Mouse (Mus musculus) myocyte (in vitro differentiated cells): ENCODE results near the gene Mrps12. TPM values are rescaled to one million over a fixed set of nuclear protein-coding genes. Genes with fewer than 3 reads are reported as not detected.
A peak's percentile ranks its signal among the peaks of the same experiment; 100 is the strongest.

Source experiments
- H3K27me3 ChIP-seq: one replicate; pipeline ENCODE4 v1.6.1; 2011; ENCODE audit not compliant: control insufficient read depth, insufficient read depth, insufficient read length
- H3K36me3 ChIP-seq: one replicate; pipeline ENCODE4 v1.6.1; 2011; ENCODE audit not compliant: control insufficient read depth, insufficient read depth
- H3K4me2 ChIP-seq: one replicate; pipeline ENCODE4 v1.6.1; 2011; ENCODE audit warnings: low read depth, control low read depth
- H3K4me3 ChIP-seq: one replicate; pipeline ENCODE4 v1.5.1; 2011; ENCODE audit warnings: mild to moderate bottlenecking, control low read depth, moderate library complexity
- H3K79me2 ChIP-seq: one replicate; pipeline ENCODE4 v1.6.1; 2011; ENCODE audit not compliant: control insufficient read depth, insufficient read depth
- H3ac ChIP-seq: one replicate; pipeline ENCODE4 v1.6.1; 2011; ENCODE audit not compliant: control insufficient read depth, insufficient read length
- CEBPB ChIP-seq: IDR thresholded peaks from 2 replicates; pipeline ENCODE4 v1.6.1; 2011; ENCODE audit warnings: mild to moderate bottlenecking, moderate library complexity; ENCODE audit not compliant: poor library complexity, insufficient read depth, severe bottlenecking
- E2F4 ChIP-seq: IDR thresholded peaks from one replicate; pipeline ENCODE4 v1.6.1; 2011; ENCODE audit warnings: mild to moderate bottlenecking, control low read depth, moderate library complexity; ENCODE audit not compliant: insufficient read depth
- MAX ChIP-seq: IDR thresholded peaks from one replicate; pipeline ENCODE4 v1.6.1; 2011; ENCODE audit warnings: low read depth, mild to moderate bottlenecking, control low read depth
- MYOD1 ChIP-seq, 3 experiments: IDR thresholded peaks; one replicate each; pipeline ENCODE4 v1.6.1; 2011; ENCODE audit warnings: control low read depth in 2 of 3, low read depth in 2 of 3, mild to moderate bottlenecking in 2 of 3, moderate library complexity in 1 of 3; ENCODE audit not compliant: insufficient read length in 2 of 3, control insufficient read depth in 1 of 3
- MYOG ChIP-seq, 3 experiments: IDR thresholded peaks; one replicate each; pipeline ENCODE4 v1.6.1; 2011; ENCODE audit warnings: control low read depth in 2 of 3, low read depth in 2 of 3, mild to moderate bottlenecking in 2 of 3; ENCODE audit not compliant: insufficient read length in 2 of 3, control insufficient read depth in 1 of 3, insufficient read depth in 1 of 3
- POLR2A ChIP-seq: IDR thresholded peaks from one replicate; pipeline ENCODE4 v1.6.1; 2011; ENCODE audit warnings: low read depth, mild to moderate bottlenecking, control low read depth, moderate library complexity; ENCODE audit not compliant: insufficient read length
- POLR2AphosphoS2 ChIP-seq: IDR thresholded peaks from one replicate; pipeline ENCODE4 v1.6.1; 2011; ENCODE audit warnings: low read depth, control low read depth; ENCODE audit not compliant: insufficient read length
- REST ChIP-seq: IDR thresholded peaks from one replicate; pipeline ENCODE4 v1.6.1; 2011; ENCODE audit warnings: mild to moderate bottlenecking, control low read depth, moderate library complexity; ENCODE audit not compliant: insufficient read depth, insufficient read length
- SRF ChIP-seq: IDR thresholded peaks from one replicate; pipeline ENCODE4 v1.6.1; 2011; ENCODE audit warnings: low read depth; ENCODE audit not compliant: control insufficient read depth, insufficient read length
- TCF12 ChIP-seq: IDR thresholded peaks from one replicate; pipeline ENCODE4 v1.6.1; 2011; ENCODE audit warnings: mild to moderate bottlenecking, control low read depth; ENCODE audit not compliant: poor library complexity, insufficient read depth, severe bottlenecking
- TCF3 ChIP-seq: IDR thresholded peaks from one replicate; pipeline ENCODE4 v1.6.1; 2011; ENCODE audit warnings: low read depth, control low read depth; ENCODE audit not compliant: insufficient read length
- USF1 ChIP-seq: IDR thresholded peaks from one replicate; pipeline ENCODE4 v1.6.1; 2011; ENCODE audit warnings: low read depth, mild to moderate bottlenecking, control low read depth, moderate library complexity
- polyA plus RNA-seq: library from polyadenylated mRNA; unstranded; fragments of >200 nt; fragmentation: generic; extraction: Trizol; gene quantifications from one replicate; pipeline ENCODE4 v1.2.1, GENCODE M21; 2012; ENCODE audit warnings: missing spikeins

Gene Mrps12
- polyA plus RNA-seq: 132 TPM

GRCm38 (mm10) chr7:28741709-28742438, at the start of gene Mrps12, which contains the start of gene Sars2:
Gene Mrps12 (minus strand): TSS chr7:28741820.
Gene Sars2 (plus strand): TSS chr7:28741992.
- Histone ChIP-seq H3K27me3 (no peaks in the 10 kb centered on the region), H3K36me3 (peaks cover 10% of the 10 kb centered on the region), H3K79me2 (no peaks in the 10 kb centered on the region), H3K4me3 (peak within 1 kb of the TSS; percentile 73), H3K4me2 (peak within 1 kb of the TSS; percentile 95), H3ac (peak within 1 kb of the TSS; percentile 54)
- TF ChIP-seq USF1 (no peak), CEBPB (no peak), POLR2A (peak; percentile 81), TCF12 (no peak), MAX (no peak), MYOD1 (IDR thresholded peaks at IDR 0.05; ENCODE audit: control insufficient read depth in 1 of 3, insufficient read length in 2 of 3, low read depth in 2 of 3) (no peak), POLR2AphosphoS2 (peak; percentile 84), SRF (no peak), MYOG (IDR thresholded peaks at IDR 0.05; ENCODE audit: control insufficient read depth in 1 of 3, insufficient read depth in 1 of 3, insufficient read length in 2 of 3, low read depth in 2 of 3) (no peak), E2F4 (peak; percentile 52), TCF3 (no peak), REST (no peak)

GRCm38 (mm10) chr7:28790066-28790806, 48.6 kb upstream of the Mrps12 start:
- no peak overlapping the region for H3ac ChIP-seq
- no peak overlapping the region for H3K4me2 ChIP-seq
- H3K27me3 ChIP-seq: no peaks in the 10 kb centered on the region
- H3K4me3 ChIP-seq: no peak overlapping the region
- TF ChIP-seq TCF3 (no peak), E2F4 (no peak), MAX (no peak), POLR2A (no peak), TCF12 (no peak), SRF (no peak), USF1 (no peak), MYOG (IDR thresholded peaks at IDR 0.05; ENCODE audit: control insufficient read depth in 1 of 3, insufficient read depth in 1 of 3, insufficient read length in 2 of 3, low read depth in 2 of 3) (no peak), POLR2AphosphoS2 (no peak)
- H3K79me2 ChIP-seq: no peaks in the 10 kb centered on the region
- no peaks in the 10 kb centered on the region for H3K36me3 ChIP-seq

- H3K27me3 ChIP-seq: no peaks in the 10 kb centered on the region
- TF ChIP-seq USF1 (no peak), E2F4 (no peak), MYOG (IDR thresholded peaks at IDR 0.05; ENCODE audit: control insufficient read depth in 1 of 3, insufficient read depth in 1 of 3, insufficient read length in 2 of 3, low read depth in 2 of 3) (no peak), TCF12 (no peak), TCF3 (no peak), REST (no peak), SRF (no peak), MYOD1 (IDR thresholded peaks at IDR 0.05; ENCODE audit: control insufficient read depth in 1 of 3, insufficient read length in 2 of 3, low read depth in 2 of 3) (no peak), MAX (no peak), CEBPB (no peak), POLR2AphosphoS2 (no peak)
- H3K4me3 ChIP-seq: no peak overlapping the region
Measured at GRCm38 (mm10) chr7:28789235-28789634, 47.6 kb upstream of the Mrps12 start.

GRCm38 (mm10) chr7:28788307-28789195, 46.9 kb upstream of the Mrps12 start, which contains the start of gene Rinl:
Gene Rinl (plus strand): TSS chr7:28788969.
- H3K36me3 ChIP-seq: no peaks in the 10 kb centered on the region
- H3K27me3 ChIP-seq: no peaks in the 10 kb centered on the region
- no peak within 1 kb of the TSS for H3K4me2 ChIP-seq
- H3K79me2 ChIP-seq: no peaks in the 10 kb centered on the region
- TF ChIP-seq MYOD1 (IDR thresholded peaks at IDR 0.05; ENCODE audit: control insufficient read depth in 1 of 3, insufficient read length in 2 of 3, low read depth in 2 of 3): no peak
- no peak for TF ChIP-seq USF1
- no peak for TF ChIP-seq TCF3
- TF ChIP-seq TCF12: no peak
- no peak for TF ChIP-seq CEBPB
- no peak for TF ChIP-seq E2F4
- no peak for TF ChIP-seq REST
- TF ChIP-seq MAX: no peak
- TF ChIP-seq MYOG (IDR thresholded peaks at IDR 0.05; ENCODE audit: control insufficient read depth in 1 of 3, insufficient read depth in 1 of 3, insufficient read length in 2 of 3, low read depth in 2 of 3): no peak
- no peak for TF ChIP-seq POLR2A
- no peak for TF ChIP-seq SRF
- TF ChIP-seq POLR2AphosphoS2: no peak
- H3ac ChIP-seq: no peak within 1 kb of the TSS
- H3K4me3 ChIP-seq: no peak within 1 kb of the TSS

More at GRCm38 (mm10) chr7:28789235-28789634, 47.6 kb upstream of the Mrps12 start:
- no peak overlapping the region for H3ac ChIP-seq
- H3K4me2 ChIP-seq: no peak overlapping the region
- no peaks in the 10 kb centered on the region for H3K36me3 ChIP-seq
- H3K79me2 ChIP-seq: no peaks in the 10 kb centered on the region
